Mouse (Mus musculus) lung, embryonic 14.5 days (tissue): ENCODE data around the gene Crebrf. TPM values are rescaled to one million over a fixed set of nuclear protein-coding genes. Genes with fewer than 3 reads are reported as not detected.
A peak's percentile ranks its signal among the peaks of the same experiment; 100 is the strongest.

ENCODE experiments used
- ATAC-seq: fragments of 200-750 bp; cut with Nextera tagmentation; 2 replicates; pipeline ENCODE4 v1.8.0; 2017; ENCODE audit warnings: mild to moderate bottlenecking, moderate TSS enrichment, moderate library complexity; ENCODE audit not compliant: insufficient read depth
- DNase-seq: peaks from one replicate; pipeline ENCODE4 v3.0.0-alpha.2; 2015
- H3K27ac ChIP-seq: fragments of 300-500 bp; sonication (generic); 2 replicates; pipeline ENCODE4 v1.5.1; 2014; ENCODE audit warnings: low read depth, mild to moderate bottlenecking, moderate library complexity
- H3K27me3 ChIP-seq: fragments of 300-500 bp; sonication (generic); 2 replicates; pipeline ENCODE4 v1.6.1; 2014; ENCODE audit warnings: low read length, control low read depth; ENCODE audit not compliant: insufficient read depth
- H3K36me3 ChIP-seq: fragments of 300-500 bp; sonication (generic); 2 replicates; pipeline ENCODE4 v1.6.1; 2014; ENCODE audit warnings: control low read depth; ENCODE audit not compliant: insufficient read depth
- H3K4me1 ChIP-seq: fragments of 300-500 bp; sonication (generic); 2 replicates; pipeline ENCODE4 v1.6.1; 2014; ENCODE audit warnings: antibody characterized with exemption, control low read depth; ENCODE audit not compliant: insufficient read depth
- H3K4me2 ChIP-seq: fragments of 300-500 bp; sonication (generic); 2 replicates; pipeline ENCODE4 v1.6.1; 2014; ENCODE audit warnings: mild to moderate bottlenecking
- H3K4me3 ChIP-seq: fragments of 300-500 bp; sonication (generic); 2 replicates; pipeline ENCODE4 v1.5.1; 2014; ENCODE audit warnings: low read depth, low read length
- H3K9ac ChIP-seq: fragments of 300-500 bp; sonication (generic); 2 replicates; pipeline ENCODE4 v1.6.1; 2014
- H3K9me3 ChIP-seq: fragments of 300-500 bp; sonication (generic); 2 replicates; pipeline ENCODE4 v1.6.1; 2016; ENCODE audit warnings: low read depth, low read length, control low read depth
- CTCF ChIP-seq: IDR thresholded peaks from 2 replicates; pipeline ENCODE4 v1.5.1; 2016; ENCODE audit warnings: antibody characterized with exemption, low read depth
- WGBS: fragments of 180-500 bp; shearing (Covaris S2); extraction: QIAGEN DNeasy Blood & Tissue Kit; methylation state at CpG from one replicate; pipeline ENCODE4 v1.1.7; 2014; 5-methylcytosine and 5-hydroxymethylcytosine counted together
- polyA plus RNA-seq: library from polyadenylated mRNA; unstranded; fragments of >200 nt; fragmentation: Nextera tagmentation; extraction: Ambion mirVana; gene quantifications from 2 replicates; pipeline ENCODE4 v1.2.1, GENCODE M21; 2014

Crebrf gene
- polyA plus RNA-seq, 1 experiment from 2014 or later: 5.6 TPM

DNA sequence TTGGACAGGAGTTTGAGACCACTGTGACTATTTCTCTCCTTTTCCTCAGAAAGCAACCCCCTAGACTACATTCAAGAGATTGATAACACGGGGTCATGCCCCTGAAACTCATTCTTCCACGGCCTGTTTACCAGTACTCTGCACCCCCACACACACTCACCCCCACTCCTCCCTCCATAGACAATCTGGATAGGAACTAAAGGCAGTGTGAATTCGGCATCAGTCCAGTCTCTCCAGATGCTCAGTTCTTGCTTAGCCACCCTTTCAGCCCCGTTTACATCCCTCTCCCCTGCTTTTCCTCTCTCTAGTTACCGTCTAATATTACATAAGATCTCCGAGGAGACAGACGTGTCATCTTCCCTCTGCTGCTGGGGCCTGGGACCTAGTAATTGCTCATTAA, 21.3 kb upstream of the Crebrf start:
- Histone ChIP-seq H3K27ac (no peak overlapping the region), H3K4me2 (no peak overlapping the region), H3K9ac (no peak overlapping the region), H3K4me1 (no peaks in the 10 kb centered on the region), H3K36me3 (peaks cover 24% of the 10 kb centered on the region), H3K27me3 (no peaks in the 10 kb centered on the region), H3K4me3 (no peak overlapping the region), H3K9me3 (no peaks in the 10 kb centered on the region)
- 54% methylated on average over 7 of the region's 7 CpGs for WGBS
- no peak for DNase-seq
- ATAC-seq: no peak
- no peak for TF ChIP-seq CTCF

DNA sequence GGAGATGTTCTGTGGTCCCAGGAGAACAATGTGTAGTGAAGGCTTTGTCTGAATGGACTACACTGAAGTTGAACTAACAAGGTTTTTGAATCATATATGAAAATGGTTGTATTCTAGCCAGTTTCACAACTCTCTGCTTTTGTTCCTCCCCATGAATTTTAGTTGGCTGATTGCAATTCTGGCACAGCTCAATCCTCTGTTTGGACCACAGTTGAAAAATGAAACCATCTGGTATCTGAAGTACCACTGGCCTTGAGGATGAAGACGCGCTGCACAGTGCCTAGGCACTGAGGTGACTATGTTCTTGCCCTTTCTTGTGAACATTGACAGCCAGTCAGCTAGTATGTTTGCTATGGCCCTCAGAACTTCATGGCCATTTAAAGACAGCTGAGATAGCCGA, 20.3 kb upstream of the Crebrf start:
- H3K4me2 ChIP-seq: no peak overlapping the region
- H3K4me1 ChIP-seq: no peaks in the 10 kb centered on the region
- peaks cover 34% of the 10 kb centered on the region for H3K36me3 ChIP-seq
- ATAC-seq: no peak
- DNase-seq: no peak
- H3K27me3 ChIP-seq: no peaks in the 10 kb centered on the region
- TF ChIP-seq CTCF: no peak
- 96% methylated on average over 3 of the region's 3 CpGs for WGBS
- H3K9ac ChIP-seq: no peak overlapping the region
- H3K9me3 ChIP-seq: no peaks in the 10 kb centered on the region
- no peak overlapping the region for H3K4me3 ChIP-seq
- H3K27ac ChIP-seq: no peak overlapping the region

DNA sequence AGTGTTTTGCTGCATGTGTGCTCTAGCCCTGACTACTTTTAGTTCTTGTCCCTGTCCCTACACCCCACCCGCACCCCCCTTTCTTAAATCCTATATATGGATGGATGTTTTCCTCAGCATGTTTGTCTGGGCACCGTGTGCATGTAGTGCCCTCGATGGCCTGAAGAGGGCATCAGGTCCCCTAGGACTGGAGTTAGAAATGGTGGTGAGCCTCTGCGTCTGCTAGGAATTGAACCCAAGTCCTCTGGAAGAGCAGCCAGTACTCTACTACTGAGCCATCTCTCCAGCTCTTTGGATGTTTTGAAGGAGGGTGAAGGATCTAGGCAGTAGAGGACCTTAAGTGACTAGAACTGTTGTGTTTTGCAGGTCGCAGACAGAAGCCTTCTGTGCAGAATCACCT, 16.6 kb upstream of the Crebrf start:
- H3K27ac ChIP-seq: no peak overlapping the region
- H3K9ac ChIP-seq: no peak overlapping the region
- ATAC-seq: no peak
- peak; percentile 32 for DNase-seq
- peaks cover 37% of the 10 kb centered on the region for H3K36me3 ChIP-seq
- H3K9me3 ChIP-seq: no peaks in the 10 kb centered on the region
- TF ChIP-seq CTCF: peak; percentile 53
- no peak overlapping the region for H3K4me2 ChIP-seq
- H3K4me1 ChIP-seq: no peaks in the 10 kb centered on the region
- H3K27me3 ChIP-seq: no peaks in the 10 kb centered on the region
- H3K4me3 ChIP-seq: no peak overlapping the region
- 86% methylated on average over 5 of the region's 5 CpGs for WGBS

DNA sequence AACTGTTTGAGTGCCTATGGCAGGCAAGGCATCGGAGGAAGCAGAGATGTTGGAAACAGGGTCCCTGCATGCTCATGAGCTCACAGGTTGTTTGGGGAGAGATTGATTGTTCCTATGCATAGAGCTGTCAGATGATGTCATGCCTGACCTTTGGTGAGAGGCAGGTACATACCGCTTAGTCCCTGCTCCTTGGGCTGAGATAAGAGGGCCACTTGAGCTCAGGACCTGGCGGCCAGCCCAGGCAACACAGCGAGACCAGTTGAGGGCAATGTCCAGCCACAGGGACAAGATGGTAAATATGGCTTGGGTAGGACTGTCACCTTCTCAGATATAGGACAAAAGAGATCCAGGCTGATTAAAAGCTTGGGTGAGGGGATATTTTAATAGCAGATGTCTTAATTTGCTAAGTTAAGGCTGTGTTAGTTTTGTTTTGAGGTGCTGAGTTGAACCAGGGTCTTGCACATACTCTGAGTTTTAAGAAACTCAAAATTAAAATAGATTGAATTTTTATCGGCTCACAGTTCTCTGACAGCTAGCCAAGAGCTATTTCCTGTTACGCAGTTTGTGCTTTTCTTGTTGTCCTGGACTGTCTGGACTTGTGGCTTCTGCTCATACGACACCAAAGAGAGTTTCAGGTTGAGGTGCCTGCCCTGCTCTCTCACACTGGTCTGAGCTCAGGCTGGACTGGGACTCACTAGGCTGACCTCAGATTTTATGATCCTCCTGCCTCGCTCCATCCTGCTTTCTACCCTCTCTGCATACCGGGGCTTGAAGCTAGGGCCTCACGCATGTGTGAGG, 15.4 kb upstream of the Crebrf start:
- WGBS: 77% methylated on average over 10 of the region's 10 CpGs
- no peaks in the 10 kb centered on the region for H3K4me1 ChIP-seq
- no peak for ATAC-seq
- peaks cover 37% of the 10 kb centered on the region for H3K36me3 ChIP-seq
- no peaks in the 10 kb centered on the region for H3K27me3 ChIP-seq
- H3K27ac ChIP-seq: no peak overlapping the region
- H3K4me3 ChIP-seq: no peak overlapping the region
- H3K4me2 ChIP-seq: no peak overlapping the region
- no peak overlapping the region for H3K9ac ChIP-seq
- TF ChIP-seq CTCF: no peak
- no peak for DNase-seq
- no peaks in the 10 kb centered on the region for H3K9me3 ChIP-seq

DNA sequence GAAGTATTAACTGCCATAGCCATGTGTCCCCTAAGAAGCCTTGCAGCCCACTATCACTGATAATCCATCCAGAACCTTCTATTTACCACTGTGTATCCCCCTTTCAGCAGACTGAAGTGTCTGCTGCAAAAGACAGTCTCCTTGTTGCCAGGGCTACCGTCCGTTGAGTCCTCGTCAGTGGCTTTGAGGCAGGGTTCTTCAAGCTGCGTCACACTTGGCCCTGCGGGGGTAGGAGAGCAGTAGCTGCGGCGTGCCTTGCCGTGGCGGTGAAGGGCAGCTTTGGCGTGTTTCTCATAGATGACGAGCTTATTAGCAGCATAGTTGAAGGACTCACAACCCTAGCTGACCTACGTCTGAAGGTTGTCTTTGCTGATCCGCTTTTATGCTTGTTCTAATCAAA, 13.9 kb upstream of the Crebrf start:
- ATAC-seq (no peak), DNase-seq (no peak)
- Histone ChIP-seq H3K4me1 (no peaks in the 10 kb centered on the region), H3K9ac (no peak overlapping the region), H3K27me3 (no peaks in the 10 kb centered on the region), H3K27ac (no peak overlapping the region), H3K9me3 (no peaks in the 10 kb centered on the region), H3K4me2 (no peak overlapping the region), H3K4me3 (no peak overlapping the region), H3K36me3 (peaks cover 31% of the 10 kb centered on the region)
- TF ChIP-seq CTCF: no peak
- 78% methylated on average over 13 of the region's 13 CpGs for WGBS

DNA sequence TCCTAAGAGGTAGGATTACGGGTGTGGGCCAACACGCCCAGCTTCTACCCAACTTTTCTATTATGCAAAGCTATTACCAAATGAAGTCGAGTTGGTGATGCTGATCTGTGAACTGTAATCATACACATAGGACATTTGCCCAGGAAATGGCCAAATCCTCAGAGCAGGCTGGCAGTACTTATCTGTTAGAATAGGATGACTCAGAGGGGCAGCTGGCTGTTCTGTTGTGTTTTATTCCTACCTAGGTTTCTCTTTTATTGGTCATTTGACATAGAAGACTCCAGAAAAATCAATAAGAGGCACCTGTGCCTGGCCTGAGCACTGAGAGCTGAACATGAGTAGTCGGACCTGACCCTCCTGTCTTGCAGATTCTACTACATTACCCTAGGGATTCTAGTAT, 12.8 kb upstream of the Crebrf start:
- Histone ChIP-seq H3K27me3 (no peaks in the 10 kb centered on the region), H3K36me3 (peaks cover 28% of the 10 kb centered on the region), H3K9me3 (no peaks in the 10 kb centered on the region), H3K4me2 (no peak overlapping the region), H3K4me1 (no peaks in the 10 kb centered on the region), H3K9ac (no peak overlapping the region), H3K4me3 (no peak overlapping the region), H3K27ac (no peak overlapping the region)
- no peak for DNase-seq
- TF ChIP-seq CTCF: no peak
- WGBS: 81% methylated on average over 4 of the region's 4 CpGs
- no peak for ATAC-seq

DNA sequence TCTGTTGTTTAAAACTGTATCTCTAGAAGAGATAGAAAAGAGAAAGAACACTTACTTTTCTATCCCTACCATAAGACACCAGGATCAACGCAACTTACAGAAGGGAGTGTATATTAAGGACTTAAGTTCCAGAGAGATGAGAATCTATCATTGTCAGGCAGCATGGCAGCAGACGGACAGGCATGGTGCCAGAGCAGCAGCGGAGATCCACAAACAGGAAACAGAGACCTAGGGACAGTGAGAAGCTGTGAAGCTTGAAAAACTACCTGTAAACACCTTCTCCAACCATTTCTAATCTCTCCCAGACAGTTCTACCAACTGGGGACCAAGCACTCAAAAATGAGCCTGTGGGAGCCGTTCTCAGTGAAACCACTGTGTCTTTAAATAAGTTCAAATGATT, 11.8 kb upstream of the Crebrf start:
- 72% methylated on average over 4 of the region's 4 CpGs for WGBS
- no peaks in the 10 kb centered on the region for H3K27me3 ChIP-seq
- H3K9me3 ChIP-seq: no peaks in the 10 kb centered on the region
- H3K36me3 ChIP-seq: peaks cover 17% of the 10 kb centered on the region; the same call in 1 of the 2 replicates
- no peak overlapping the region for H3K4me2 ChIP-seq
- no peak for TF ChIP-seq CTCF
- H3K9ac ChIP-seq: no peak overlapping the region
- H3K4me3 ChIP-seq: no peak overlapping the region
- no peak overlapping the region for H3K27ac ChIP-seq
- DNase-seq (no peak), ATAC-seq (no peak)
- no peaks in the 10 kb centered on the region for H3K4me1 ChIP-seq
